Mouse (Mus musculus) midbrain, embryonic 13.5 days (tissue): ENCODE results near the gene Nkx1-1. TPM values are rescaled to one million over a fixed set of nuclear protein-coding genes. Genes with fewer than 3 reads are reported as not detected.

Source experiments
- ATAC-seq: fragments of 200-750 bp; cut with Nextera tagmentation; 2 replicates; pipeline ENCODE4 v1.8.0; 2017; ENCODE audit warnings: mild to moderate bottlenecking, moderate TSS enrichment, moderate library complexity
- H3K27ac ChIP-seq: fragments of 300-500 bp; sonication (generic); 2 replicates; pipeline ENCODE4 v1.5.1; 2015; ENCODE audit warnings: inconsistent platforms, mild to moderate bottlenecking, moderate library complexity
- H3K27me3 ChIP-seq: fragments of 300-500 bp; sonication (generic); 2 replicates; pipeline ENCODE4 v1.6.1; 2015; ENCODE audit warnings: mild to moderate bottlenecking, inconsistent platforms
- H3K36me3 ChIP-seq: fragments of 300-500 bp; sonication (generic); 2 replicates; pipeline ENCODE4 v1.6.1; 2015; ENCODE audit warnings: mild to moderate bottlenecking, inconsistent platforms
- H3K4me1 ChIP-seq: fragments of 300-500 bp; sonication (generic); replicated peaks from 2 replicates; pipeline ENCODE4 v1.6.1; 2015; ENCODE audit warnings: inconsistent platforms
- H3K4me2 ChIP-seq: fragments of 300-500 bp; sonication (generic); replicated peaks from 2 replicates; pipeline ENCODE4 v1.6.1; 2015; ENCODE audit warnings: moderate library complexity, mild to moderate bottlenecking, inconsistent platforms
- H3K4me3 ChIP-seq: fragments of 300-500 bp; sonication (generic); replicated peaks from 2 replicates; pipeline ENCODE4 v1.5.1; 2015; ENCODE audit warnings: mild to moderate bottlenecking, inconsistent platforms
- H3K9ac ChIP-seq: fragments of 300-500 bp; sonication (generic); replicated peaks from 2 replicates; pipeline ENCODE4 v1.6.1; 2015; ENCODE audit warnings: mild to moderate bottlenecking, inconsistent platforms
- H3K9me3 ChIP-seq: fragments of 300-500 bp; sonication (generic); 2 replicates; pipeline ENCODE4 v1.6.1; 2016; ENCODE audit warnings: mild to moderate bottlenecking, inconsistent platforms
- WGBS: fragments of 180-500 bp; shearing (Covaris S2); methylation state at CpG from one replicate; pipeline ENCODE4 v1.1.7; 2015; 5-methylcytosine and 5-hydroxymethylcytosine counted together
- polyA plus RNA-seq: library from polyadenylated mRNA; unstranded; fragments of >200 nt; fragmentation: Nextera tagmentation; extraction: Ambion mirVana; gene quantifications from 2 replicates; pipeline ENCODE4 v1.2.1, GENCODE M21; 2015

Nkx1-1 gene
- polyA plus RNA-seq, 1 experiment from 2014 or later, result not detected

- WGBS, result 3% methylated on average over 4 of the region's 4 CpGs
Observed at GRCm38 (mm10) chr5:33435941-33436340, 2.2 kb upstream of the Nkx1-1 start.

GRCm38 (mm10) chr5:33435151-33435550 is 1.4 kb upstream of the Nkx1-1 start:
- no peak for ATAC-seq
- Histone ChIP-seq H3K36me3 (no peaks in the 10 kb centered on the region), H3K27me3 (peaks cover 100% of the 10 kb centered on the region), H3K9ac (no peak overlapping the region), H3K27ac (no peak overlapping the region), H3K4me2 (no peak overlapping the region), H3K4me3 (no peak overlapping the region; the same call in 1 of the 2 replicates), H3K9me3 (no peaks in the 10 kb centered on the region), H3K4me1 (peaks cover 57% of the 10 kb centered on the region)
- WGBS, result 1% methylated on average over 26 of the region's 26 CpGs

More at GRCm38 (mm10) chr5:33435941-33436340, 2.2 kb upstream of the Nkx1-1 start:
- H3K4me2 ChIP-seq, result no peak overlapping the region
- no peak overlapping the region for H3K4me3 ChIP-seq
- H3K9me3 ChIP-seq, result no peaks in the 10 kb centered on the region
- peaks cover 51% of the 10 kb centered on the region for H3K4me1 ChIP-seq
- peaks cover 99% of the 10 kb centered on the region for H3K27me3 ChIP-seq
- no peak overlapping the region for H3K9ac ChIP-seq
- no peaks in the 10 kb centered on the region for H3K36me3 ChIP-seq
- H3K27ac ChIP-seq, result no peak overlapping the region
- ATAC-seq, result no peak

DNA sequence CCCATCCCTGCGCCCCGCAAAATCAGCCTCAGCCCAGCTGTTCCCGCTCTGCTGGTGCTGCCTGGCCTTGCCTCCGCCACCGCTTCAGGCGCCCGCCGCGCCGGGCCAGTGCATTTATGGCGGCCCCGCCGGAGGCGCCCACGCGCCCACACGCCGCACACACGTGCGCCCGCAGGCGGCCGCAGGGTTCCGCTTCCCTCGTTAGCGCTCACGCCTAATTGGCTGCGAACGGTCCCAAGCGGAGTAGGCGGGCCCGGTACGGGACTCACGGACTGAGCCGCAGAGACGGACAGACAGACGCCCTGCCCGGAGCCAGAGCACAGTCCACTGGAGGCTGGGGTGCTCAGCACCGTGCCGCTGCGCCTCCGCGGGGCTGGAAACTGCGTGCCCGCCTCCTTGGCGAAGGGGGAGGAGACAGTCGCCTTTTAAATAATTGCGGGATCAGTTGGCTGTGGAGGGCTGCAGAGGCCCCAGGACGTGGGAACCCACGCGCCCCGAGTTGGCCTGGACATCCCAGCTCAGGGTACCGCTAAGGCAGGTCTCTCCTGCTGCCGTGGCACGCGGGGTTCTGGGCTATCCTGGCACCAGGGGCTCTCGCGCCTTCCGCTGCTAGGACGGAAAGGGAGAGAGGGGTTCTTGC is 485 bp upstream of the Nkx1-1 start:
- Histone ChIP-seq H3K4me2 (peak overlapping the region; percentile 46), H3K4me1 (peaks cover 57% of the 10 kb centered on the region), H3K27ac (no peak overlapping the region), H3K9ac (no peak overlapping the region), H3K9me3 (no peaks in the 10 kb centered on the region), H3K36me3 (no peaks in the 10 kb centered on the region), H3K27me3 (peaks cover 100% of the 10 kb centered on the region), H3K4me3 (peak overlapping the region; percentile 27)
- ATAC-seq, result no peak
- WGBS, result 0% methylated on average over 53 of the region's 60 CpGs

DNA sequence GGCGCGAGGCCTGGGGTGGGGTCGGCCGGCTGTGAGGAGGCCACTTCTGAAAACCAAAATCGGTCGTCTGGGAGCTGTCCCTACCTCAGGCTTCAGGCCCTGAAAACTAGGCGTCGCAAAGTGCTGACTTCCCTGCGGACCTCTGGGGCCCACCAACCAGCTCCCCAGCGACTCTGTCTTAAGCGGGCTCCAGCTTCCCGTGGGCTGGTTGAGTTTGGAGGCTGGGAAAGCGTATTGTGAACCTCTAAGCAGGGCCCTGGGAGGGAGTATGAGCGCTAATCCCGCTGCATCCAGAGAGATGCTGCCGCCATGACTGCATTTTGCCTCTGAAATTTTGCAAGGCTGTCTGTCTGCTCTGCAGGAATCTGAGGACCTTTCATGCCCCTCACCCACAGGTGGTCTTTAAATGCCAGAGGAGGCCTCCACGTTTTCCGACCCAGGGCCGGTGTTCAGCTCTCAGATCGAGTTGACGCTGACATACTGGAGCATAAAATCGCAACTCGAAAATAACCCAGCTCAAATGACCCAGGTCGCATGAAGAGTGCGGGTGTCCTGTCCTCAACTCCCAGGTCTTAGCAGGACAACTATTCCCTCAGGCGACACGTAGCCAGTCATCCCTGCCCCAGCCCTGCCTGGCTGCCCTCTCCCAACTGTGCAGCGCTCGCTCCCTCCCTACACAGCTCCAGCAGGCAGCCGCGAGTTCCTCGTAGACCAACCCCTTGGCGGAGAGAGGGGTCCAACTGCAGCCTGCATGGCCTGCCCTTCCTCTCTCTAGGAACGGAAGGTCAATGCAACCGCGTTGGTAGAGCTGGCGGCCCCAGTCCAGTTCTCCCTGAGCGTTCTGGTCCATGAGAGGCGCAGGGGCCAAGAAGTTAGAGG is 1.5 kb downstream of the Nkx1-1 start:
- H3K27me3 ChIP-seq, result peaks cover 100% of the 10 kb centered on the region
- ATAC-seq, result no peak; the same call in 1 of the 2 replicates
- no peaks in the 10 kb centered on the region for H3K36me3 ChIP-seq
- H3K4me2 ChIP-seq, result no peak overlapping the region
- under 1% methylated on average over 39 of the region's 39 CpGs for WGBS
- H3K9ac ChIP-seq, result no peak overlapping the region
- H3K4me1 ChIP-seq, result peaks cover 53% of the 10 kb centered on the region
- 0 out of 2 replicates have a peak overlapping the region, but pooled peaks have one; percentile 6 for H3K4me3 ChIP-seq
- no peaks in the 10 kb centered on the region for H3K9me3 ChIP-seq
- no peak overlapping the region for H3K27ac ChIP-seq

GRCm38 (mm10) chr5:33431173-33432005 is 2.4 kb downstream of the Nkx1-1 start:
- H3K9ac ChIP-seq, result no peak overlapping the region
- H3K27ac ChIP-seq, result no peak overlapping the region
- H3K4me3 ChIP-seq, result peak overlapping the region; percentile 20
- H3K9me3 ChIP-seq, result no peaks in the 10 kb centered on the region
- ATAC-seq, result no peak
- H3K4me1 ChIP-seq, result peaks cover 53% of the 10 kb centered on the region
- peak overlapping the region; percentile 37 for H3K4me2 ChIP-seq
- peaks cover 100% of the 10 kb centered on the region for H3K27me3 ChIP-seq
- no peaks in the 10 kb centered on the region for H3K36me3 ChIP-seq
- WGBS, result under 1% methylated on average over 77 of the region's 77 CpGs

DNA sequence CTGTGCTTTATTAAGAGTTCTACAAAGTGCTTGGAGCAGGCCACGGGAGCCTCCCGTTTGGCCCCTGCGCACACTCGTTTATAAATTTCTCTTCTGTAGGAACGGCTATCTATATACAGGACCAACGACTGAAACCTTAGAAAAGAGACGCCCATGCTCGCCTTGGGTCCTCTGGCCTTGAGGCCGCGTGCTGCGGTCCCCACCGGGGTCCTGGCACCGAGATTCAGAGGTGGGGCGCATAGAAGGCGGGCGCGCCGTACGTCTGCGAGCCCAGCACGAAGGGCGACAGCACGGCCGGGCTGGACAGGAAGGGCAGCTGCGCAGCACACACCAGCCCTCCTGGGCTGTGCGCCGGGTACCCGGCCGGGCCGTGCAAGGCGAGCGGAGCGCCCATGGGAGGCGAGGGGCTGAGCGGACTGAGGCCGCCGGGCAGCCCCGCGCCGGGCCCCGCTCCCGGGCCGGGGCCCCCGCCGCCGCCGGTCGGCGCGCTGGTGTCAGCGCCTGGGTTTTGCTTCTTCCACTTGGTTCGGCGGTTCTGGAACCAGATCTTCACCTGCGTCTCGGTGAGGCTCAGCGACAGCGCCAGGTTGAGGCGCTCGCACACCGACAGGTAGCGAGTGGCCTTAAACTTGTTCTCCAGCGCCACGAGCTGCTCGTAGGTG is 3.1 kb downstream of the Nkx1-1 start:
- no peak for ATAC-seq
- no peaks in the 10 kb centered on the region for H3K36me3 ChIP-seq
- H3K4me1 ChIP-seq, result peaks cover 47% of the 10 kb centered on the region
- no peak overlapping the region for H3K9ac ChIP-seq
- peak overlapping the region; percentile 20 for H3K4me3 ChIP-seq
- H3K27me3 ChIP-seq, result peaks cover 98% of the 10 kb centered on the region
- 1% methylated on average over 64 of the region's 64 CpGs for WGBS
- no peaks in the 10 kb centered on the region for H3K9me3 ChIP-seq
- no peak overlapping the region for H3K27ac ChIP-seq
- H3K4me2 ChIP-seq, result peak overlapping the region; percentile 37

GRCm38 (mm10) chr5:33430106-33430505 is 3.7 kb downstream of the Nkx1-1 start:
- peaks cover 98% of the 10 kb centered on the region for H3K27me3 ChIP-seq
- no peak overlapping the region for H3K9ac ChIP-seq
- WGBS, result 3% methylated on average over 16 of the region's 16 CpGs
- no peak overlapping the region for H3K27ac ChIP-seq
- H3K4me2 ChIP-seq, result no peak overlapping the region
- no peaks in the 10 kb centered on the region for H3K9me3 ChIP-seq
- peaks cover 42% of the 10 kb centered on the region for H3K4me1 ChIP-seq
- no peaks in the 10 kb centered on the region for H3K36me3 ChIP-seq
- H3K4me3 ChIP-seq, result no peak overlapping the region
- ATAC-seq, result no peak

- Histone ChIP-seq H3K27ac (no peak overlapping the region), H3K9ac (no peak overlapping the region)
Observed at GRCm38 (mm10) chr5:33427461-33427860, 6.3 kb downstream of the Nkx1-1 start.

DNA sequence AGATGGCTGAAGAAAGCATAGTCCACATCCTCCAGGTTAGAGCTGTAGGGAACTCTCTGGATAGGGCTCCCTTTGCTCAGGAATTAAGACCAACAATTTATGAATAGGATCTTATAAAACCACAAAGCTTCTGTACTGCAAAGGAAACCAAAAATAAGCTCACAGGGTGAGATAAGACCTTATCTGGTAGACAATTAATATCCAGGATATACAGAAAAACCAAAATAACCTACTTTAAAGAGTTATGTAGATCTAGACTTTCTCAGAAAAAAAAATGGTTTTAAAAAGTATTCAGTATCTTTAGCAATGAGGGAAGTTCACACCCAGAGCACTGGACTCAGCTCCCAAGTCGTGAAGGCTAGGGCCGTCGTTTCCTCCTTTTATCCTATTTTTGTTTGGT is 13.5 kb downstream of the Nkx1-1 start:
- no peak overlapping the region for H3K9ac ChIP-seq
- no peaks in the 10 kb centered on the region for H3K4me1 ChIP-seq
- H3K4me2 ChIP-seq, result no peak overlapping the region
- no peak overlapping the region for H3K27ac ChIP-seq
- H3K9me3 ChIP-seq, result no peaks in the 10 kb centered on the region
- no peak overlapping the region for H3K4me3 ChIP-seq
- H3K27me3 ChIP-seq, result peaks cover 8% of the 10 kb centered on the region; the same call in 1 of the 2 replicates
- no peak for ATAC-seq
- WGBS, result 75% methylated on average over 3 of the region's 3 CpGs
- peaks cover 3% of the 10 kb centered on the region; the same call in 1 of the 2 replicates for H3K36me3 ChIP-seq

More at GRCm38 (mm10) chr5:33427461-33427860, 6.3 kb downstream of the Nkx1-1 start:
- Histone ChIP-seq H3K27me3 (peaks cover 77% of the 10 kb centered on the region), H3K4me3 (no peak overlapping the region), H3K4me1 (peaks cover 18% of the 10 kb centered on the region), H3K36me3 (no peaks in the 10 kb centered on the region), H3K9me3 (no peaks in the 10 kb centered on the region), H3K4me2 (no peak overlapping the region)
- ATAC-seq, result no peak

- no peak overlapping the region for H3K9ac ChIP-seq
- no peaks in the 10 kb centered on the region for H3K9me3 ChIP-seq
- peaks cover 7% of the 10 kb centered on the region; the same call in 1 of the 2 replicates for H3K36me3 ChIP-seq
- H3K4me3 ChIP-seq, result no peak overlapping the region
- H3K27ac ChIP-seq, result no peak overlapping the region
- H3K4me1 ChIP-seq, result peaks cover 29% of the 10 kb centered on the region
- peak; percentile 56; the same call in 1 of the 2 replicates for ATAC-seq
- 49% methylated on average over 12 of the region's 12 CpGs for WGBS
- no peak overlapping the region for H3K4me2 ChIP-seq
- H3K27me3 ChIP-seq, result no peaks in the 10 kb centered on the region
Observed at GRCm38 (mm10) chr5:33400819-33401218, 33.0 kb downstream of the Nkx1-1 start.

DNA sequence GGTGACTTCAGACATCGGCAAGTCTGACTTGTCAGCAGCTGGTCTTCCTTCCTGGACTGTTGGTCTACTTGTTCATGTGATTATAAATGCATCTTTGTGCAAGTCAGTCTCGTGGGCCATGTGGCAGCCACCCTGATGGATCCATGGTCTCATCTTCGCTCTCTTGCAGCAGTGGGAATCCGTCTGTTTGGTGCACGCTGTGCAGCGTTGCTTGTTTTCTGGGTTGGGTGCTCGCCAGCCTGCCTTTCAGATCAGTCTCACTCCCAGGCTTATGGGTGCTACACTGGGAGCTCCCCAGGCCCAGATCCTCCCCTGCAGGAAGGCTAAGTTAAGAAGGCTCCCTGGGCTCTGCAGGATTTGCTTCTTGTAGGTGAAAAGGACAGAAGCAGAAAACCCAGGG is 36.9 kb downstream of the Nkx1-1 start:
- Histone ChIP-seq H3K4me2 (no peak overlapping the region), H3K27ac (no peak overlapping the region), H3K27me3 (no peaks in the 10 kb centered on the region), H3K36me3 (peaks cover 10% of the 10 kb centered on the region), H3K9me3 (no peaks in the 10 kb centered on the region), H3K4me3 (no peak overlapping the region), H3K4me1 (peaks cover 25% of the 10 kb centered on the region), H3K9ac (no peak overlapping the region)
- WGBS, result 85% methylated on average over 7 of the region's 7 CpGs
- no peak for ATAC-seq
